Mouse (Mus musculus) forebrain, embryonic 11.5 days (tissue): Measurements from ENCODE around the gene Ky. TPM values are rescaled to one million over a fixed set of nuclear protein-coding genes. Genes with fewer than 3 reads are reported as not detected.

Experiments
- ATAC-seq: fragments of 200-750 bp; cut with Nextera tagmentation; replicated peaks from 2 replicates; pipeline ENCODE4 v1.8.0; 2017; ENCODE audit warnings: moderate TSS enrichment; ENCODE audit not compliant: low FRiP score
- DNase-seq: peaks from one replicate; pipeline ENCODE4 v3.0.0-alpha.2; 2017; ENCODE audit warnings: low spot score
- H3K27ac ChIP-seq: fragments of 300-500 bp; sonication (generic); 2 replicates; pipeline ENCODE4 v1.5.1; 2014; ENCODE audit warnings: low read depth, low read length
- H3K27me3 ChIP-seq: fragments of 300-500 bp; sonication (generic); 2 replicates; pipeline ENCODE4 v1.6.1; 2014; ENCODE audit warnings: mild to moderate bottlenecking, low read length, mixed read lengths; ENCODE audit not compliant: control insufficient read depth, insufficient read depth
- H3K36me3 ChIP-seq: fragments of 300-500 bp; sonication (generic); 2 replicates; pipeline ENCODE4 v1.6.1; 2014; ENCODE audit warnings: mild to moderate bottlenecking, low read length, moderate library complexity, mixed read lengths; ENCODE audit not compliant: control insufficient read depth, insufficient read depth
- H3K4me1 ChIP-seq: fragments of 300-500 bp; sonication (generic); replicated peaks from 2 replicates; pipeline ENCODE4 v1.6.1; 2014; ENCODE audit warnings: low read length, mixed read lengths; ENCODE audit not compliant: control insufficient read depth, insufficient read depth
- H3K4me2 ChIP-seq: fragments of 300-500 bp; sonication (generic); 2 replicates; pipeline ENCODE4 v1.6.1; 2014; ENCODE audit warnings: low read depth, mild to moderate bottlenecking, low read length, moderate library complexity, mixed read lengths; ENCODE audit not compliant: severe bottlenecking
- H3K4me3 ChIP-seq: fragments of 300-500 bp; sonication (generic); 2 replicates; pipeline ENCODE4 v1.5.1; 2014; ENCODE audit warnings: low read depth, low read length
- H3K9ac ChIP-seq: fragments of 300-500 bp; sonication (generic); 2 replicates; pipeline ENCODE4 v1.6.1; 2014; ENCODE audit warnings: low read length
- H3K9me3 ChIP-seq: fragments of 300-500 bp; sonication (generic); 2 replicates; pipeline ENCODE4 v1.6.1; 2016; ENCODE audit warnings: low read length, mixed read lengths; ENCODE audit not compliant: control insufficient read depth
- WGBS: fragments of 180-500 bp; shearing (Covaris S2); extraction: QIAGEN DNeasy Blood & Tissue Kit; methylation state at CpG from one replicate; pipeline ENCODE4 v1.1.7; 2014; 5-methylcytosine and 5-hydroxymethylcytosine counted together
- polyA plus RNA-seq: library from polyadenylated mRNA; unstranded; fragments of >200 nt; fragmentation: Nextera tagmentation; extraction: Ambion mirVana; gene quantifications from 2 replicates; pipeline ENCODE4 v1.2.1, GENCODE M21; 2014

The Ky gene
- polyA plus RNA-seq: 0.08 and 0.32 TPM in 2 replicates

- WGBS: 1% methylated on average over 60 of the region's 63 CpGs
- peak within 1 kb of the TSS; percentile 54 for H3K9ac ChIP-seq
- DNase-seq (peak; percentile 61), ATAC-seq (no peak)
- peaks cover 17% of the 10 kb centered on the region for H3K27me3 ChIP-seq
- peaks cover 5% of the 10 kb centered on the region; the same call in 1 of the 2 replicates for H3K4me1 ChIP-seq
- no peaks in the 10 kb centered on the region for H3K9me3 ChIP-seq
- peak within 1 kb of the TSS; percentile 38 for H3K4me3 ChIP-seq
- H3K4me2 ChIP-seq: peak within 1 kb of the TSS; percentile 86
- no peaks in the 10 kb centered on the region for H3K36me3 ChIP-seq
- no peak within 1 kb of the TSS for H3K27ac ChIP-seq
These were observed at the start of gene Ky for GRCm38 (mm10) chr9:102505700-102506585. Ky (plus strand) TSS chr9:102505750.

GRCm38 (mm10) chr9:102462251-102462650 lies 43.3 kb upstream of the Ky start:
- WGBS: 95% methylated on average over 10 of the region's 10 CpGs
- Histone ChIP-seq H3K9ac (no peak overlapping the region), H3K36me3 (no peaks in the 10 kb centered on the region), H3K27ac (no peak overlapping the region), H3K27me3 (no peaks in the 10 kb centered on the region), H3K4me1 (no peaks in the 10 kb centered on the region), H3K4me2 (no peak overlapping the region), H3K4me3 (no peak overlapping the region), H3K9me3 (no peaks in the 10 kb centered on the region)
- ATAC-seq (no peak), DNase-seq (no peak)

DNA sequence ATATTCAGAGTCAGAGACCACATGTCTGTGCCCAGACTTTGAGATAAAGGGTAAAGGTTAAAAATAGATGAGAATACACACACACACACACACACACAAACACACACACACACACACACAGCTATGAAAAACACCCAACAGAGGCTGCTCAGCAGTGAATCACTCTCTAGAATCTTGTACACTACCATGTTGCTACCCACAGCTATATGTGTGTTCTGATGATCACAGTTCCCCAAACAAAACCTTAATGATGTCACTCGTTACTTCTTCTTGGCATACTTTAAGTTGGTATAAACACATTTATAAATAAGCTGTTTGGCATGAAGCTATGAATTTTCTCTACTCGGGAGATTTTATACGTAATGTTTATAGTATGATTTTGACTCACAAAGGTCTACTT lies 40.5 kb upstream of the Ky start:
- no peak for DNase-seq

DNA sequence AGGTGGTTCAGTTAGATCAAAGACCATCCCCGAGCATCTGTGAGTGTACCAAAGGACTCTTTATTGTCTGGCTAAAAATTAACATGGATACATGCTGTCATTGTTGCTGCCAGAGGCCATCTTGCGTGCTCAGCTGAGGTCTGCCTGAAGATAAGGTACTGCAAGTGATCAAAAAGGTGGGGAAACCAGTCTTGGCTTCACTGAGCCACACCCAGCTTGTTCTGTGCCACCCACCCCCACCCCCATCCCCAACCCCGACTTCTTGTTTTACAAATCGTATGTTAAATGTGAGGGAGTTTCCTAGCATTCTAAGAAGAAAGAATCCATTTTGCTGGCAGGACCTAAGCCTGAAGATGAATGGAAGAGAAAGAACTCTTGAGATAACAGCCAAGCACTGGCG lies 39.8 kb upstream of the Ky start:
- no peaks in the 10 kb centered on the region for H3K36me3 ChIP-seq
- DNase-seq (no peak), ATAC-seq (no peak)
- no peaks in the 10 kb centered on the region for H3K27me3 ChIP-seq
- H3K9me3 ChIP-seq: no peaks in the 10 kb centered on the region
- no peak overlapping the region for H3K9ac ChIP-seq
- H3K4me1 ChIP-seq: no peaks in the 10 kb centered on the region
- H3K4me3 ChIP-seq: no peak overlapping the region
- 83% methylated on average over 5 of the region's 5 CpGs for WGBS
- no peak overlapping the region for H3K4me2 ChIP-seq
- no peak overlapping the region for H3K27ac ChIP-seq

More for the DNA sequence above, 40.5 kb upstream of the Ky start:
- no peak for ATAC-seq
- no peak overlapping the region for H3K9ac ChIP-seq
- no peak overlapping the region for H3K4me3 ChIP-seq
- no peaks in the 10 kb centered on the region for H3K36me3 ChIP-seq
- H3K27ac ChIP-seq: no peak overlapping the region
- WGBS: 86% methylated on average over 3 of the region's 3 CpGs
- H3K27me3 ChIP-seq: no peaks in the 10 kb centered on the region
- no peak overlapping the region for H3K4me2 ChIP-seq
- no peaks in the 10 kb centered on the region for H3K4me1 ChIP-seq
- no peaks in the 10 kb centered on the region for H3K9me3 ChIP-seq

- H3K9me3 ChIP-seq: no peaks in the 10 kb centered on the region
- ATAC-seq: no peak
- no peak overlapping the region for H3K4me3 ChIP-seq
- no peaks in the 10 kb centered on the region for H3K27me3 ChIP-seq
- no peak overlapping the region for H3K27ac ChIP-seq
- H3K4me2 ChIP-seq: no peak overlapping the region
- WGBS: 88% methylated on average over 2 of the region's 2 CpGs
- no peaks in the 10 kb centered on the region for H3K36me3 ChIP-seq
- H3K4me1 ChIP-seq: no peaks in the 10 kb centered on the region
- H3K9ac ChIP-seq: no peak overlapping the region
- DNase-seq: no peak
These were observed 35.3 kb upstream of the Ky start for GRCm38 (mm10) chr9:102470076-102470819.

- no peaks in the 10 kb centered on the region for H3K36me3 ChIP-seq
- no peak overlapping the region for H3K9ac ChIP-seq
- H3K4me1 ChIP-seq: no peaks in the 10 kb centered on the region
- no peaks in the 10 kb centered on the region for H3K27me3 ChIP-seq
- WGBS: 86% methylated on average over 6 of the region's 6 CpGs
- no peak for ATAC-seq
- no peak overlapping the region for H3K4me3 ChIP-seq
- no peaks in the 10 kb centered on the region for H3K9me3 ChIP-seq
- H3K27ac ChIP-seq: no peak overlapping the region
- no peak for DNase-seq
- H3K4me2 ChIP-seq: no peak overlapping the region
These were observed 27.6 kb upstream of the Ky start for GRCm38 (mm10) chr9:102477767-102478450.

GRCm38 (mm10) chr9:102478451-102478835 lies 27.1 kb upstream of the Ky start:
- Histone ChIP-seq H3K4me1 (no peaks in the 10 kb centered on the region), H3K36me3 (no peaks in the 10 kb centered on the region), H3K4me2 (no peak overlapping the region), H3K27me3 (no peaks in the 10 kb centered on the region), H3K27ac (no peak overlapping the region), H3K9ac (no peak overlapping the region), H3K4me3 (no peak overlapping the region), H3K9me3 (no peaks in the 10 kb centered on the region)
- ATAC-seq (no peak), DNase-seq (no peak)
- WGBS: 82% methylated on average over 3 of the region's 3 CpGs

GRCm38 (mm10) chr9:102479022-102479421 lies 26.5 kb upstream of the Ky start:
- ATAC-seq: no peak
- Histone ChIP-seq H3K9me3 (no peaks in the 10 kb centered on the region), H3K4me1 (no peaks in the 10 kb centered on the region), H3K27ac (no peak overlapping the region), H3K9ac (no peak overlapping the region), H3K36me3 (no peaks in the 10 kb centered on the region), H3K27me3 (no peaks in the 10 kb centered on the region), H3K4me2 (no peak overlapping the region), H3K4me3 (no peak overlapping the region)
- no peak for DNase-seq
- WGBS: 52% methylated on average over 9 of the region's 9 CpGs
